Mouse (Mus musculus): ENCODE measurements around the gene Tmem141. TPM values are rescaled to one million over a fixed set of nuclear protein-coding genes. Genes with fewer than 3 reads are reported as not detected.

Tmem141 gene
- polyA plus RNA-seq, 1 experiment from 2014 or later, result 32.4 TPM

GRCm38 (mm10) chr2:25600037-25600436, 21.8 kb downstream of the Tmem141 start:
- Histone ChIP-seq H3K27me3 (no peaks in the 10 kb centered on the region), H3K4me1 (no peaks in the 10 kb centered on the region), H3K9ac (no peak overlapping the region), H3K36me3 (peaks cover 92% of the 10 kb centered on the region), H3K27ac (no peak overlapping the region), H3K4me3 (replicated peaks) (no peak overlapping the region), H3K9me3 (replicated peaks) (no peaks in the 10 kb centered on the region), H3K4me2 (no peak overlapping the region)
- no peak for ATAC-seq (replicated peaks; ENCODE audit: low FRiP score)
- WGBS, result 87% methylated on average over 2 of the region's 2 CpGs

- H3K4me2 ChIP-seq, result no peak overlapping the region
These were observed 23.1 kb downstream of the Tmem141 start for GRCm38 (mm10) chr2:25598749-25599148.

GRCm38 (mm10) chr2:25596765-25597510, 24.9 kb downstream of the Tmem141 start:
- Histone ChIP-seq H3K36me3 (peaks cover 95% of the 10 kb centered on the region), H3K4me2 (no peak overlapping the region), H3K4me1 (no peaks in the 10 kb centered on the region), H3K27me3 (no peaks in the 10 kb centered on the region), H3K9ac (no peak overlapping the region), H3K9me3 (replicated peaks) (no peaks in the 10 kb centered on the region), H3K27ac (no peak overlapping the region), H3K4me3 (replicated peaks) (no peak overlapping the region)
- ATAC-seq (replicated peaks; ENCODE audit: low FRiP score), result no peak
- 89% methylated on average over 5 of the region's 5 CpGs for WGBS

More at GRCm38 (mm10) chr2:25598749-25599148, 23.1 kb downstream of the Tmem141 start:
- H3K4me3 ChIP-seq (replicated peaks), result no peak overlapping the region
- no peaks in the 10 kb centered on the region for H3K4me1 ChIP-seq
- H3K27me3 ChIP-seq, result no peaks in the 10 kb centered on the region
- H3K36me3 ChIP-seq, result peaks cover 94% of the 10 kb centered on the region
- 91% methylated on average over 1 of the region's 1 CpGs for WGBS
- H3K9me3 ChIP-seq (replicated peaks), result no peaks in the 10 kb centered on the region
- no peak for ATAC-seq (replicated peaks; ENCODE audit: low FRiP score)
- no peak overlapping the region for H3K27ac ChIP-seq
- no peak overlapping the region for H3K9ac ChIP-seq

GRCm38 (mm10) chr2:25591863-25592262, 29.9 kb downstream of the Tmem141 start:
- Histone ChIP-seq H3K4me1 (no peaks in the 10 kb centered on the region), H3K9ac (no peak overlapping the region), H3K4me3 (replicated peaks) (no peak overlapping the region), H3K27me3 (no peaks in the 10 kb centered on the region), H3K4me2 (no peak overlapping the region), H3K9me3 (replicated peaks) (no peaks in the 10 kb centered on the region), H3K27ac (no peak overlapping the region), H3K36me3 (peaks cover 92% of the 10 kb centered on the region)
- WGBS, result 73% methylated on average over 2 of the region's 2 CpGs
- ATAC-seq (replicated peaks; ENCODE audit: low FRiP score), result no peak

- H3K27ac ChIP-seq, result no peak overlapping the region
- no peaks in the 10 kb centered on the region for H3K9me3 ChIP-seq (replicated peaks)
- 92% methylated on average over 8 of the region's 8 CpGs for WGBS
- H3K4me1 ChIP-seq, result no peaks in the 10 kb centered on the region
- H3K27me3 ChIP-seq, result no peaks in the 10 kb centered on the region
- H3K9ac ChIP-seq, result no peak overlapping the region
- H3K36me3 ChIP-seq, result peaks cover 94% of the 10 kb centered on the region
- H3K4me2 ChIP-seq, result no peak overlapping the region
- ATAC-seq (replicated peaks; ENCODE audit: low FRiP score), result no peak
- H3K4me3 ChIP-seq (replicated peaks), result no peak overlapping the region
These were observed 33.4 kb downstream of the Tmem141 start for GRCm38 (mm10) chr2:25588227-25588907.

- 85% methylated on average over 8 of the region's 8 CpGs for WGBS
- no peak for ATAC-seq (replicated peaks; ENCODE audit: low FRiP score)
- Histone ChIP-seq H3K4me2 (no peak overlapping the region), H3K27ac (no peak overlapping the region), H3K4me3 (replicated peaks) (no peak overlapping the region), H3K9me3 (replicated peaks) (no peaks in the 10 kb centered on the region), H3K9ac (no peak overlapping the region), H3K36me3 (peaks cover 89% of the 10 kb centered on the region), H3K4me1 (peaks cover 8% of the 10 kb centered on the region), H3K27me3 (no peaks in the 10 kb centered on the region)
These were observed 34.5 kb downstream of the Tmem141 start for GRCm38 (mm10) chr2:25587290-25587689.

GRCm38 (mm10) chr2:25585601-25586000, 36.2 kb downstream of the Tmem141 start:
- H3K9ac ChIP-seq, result no peak overlapping the region
- H3K4me1 ChIP-seq, result peaks cover 25% of the 10 kb centered on the region
- H3K36me3 ChIP-seq, result peaks cover 72% of the 10 kb centered on the region
- H3K9me3 ChIP-seq (replicated peaks), result no peaks in the 10 kb centered on the region
- no peak overlapping the region for H3K4me2 ChIP-seq
- H3K4me3 ChIP-seq (replicated peaks), result no peak overlapping the region
- H3K27me3 ChIP-seq, result peaks cover 8% of the 10 kb centered on the region
- ATAC-seq (replicated peaks; ENCODE audit: low FRiP score), result no peak
- H3K27ac ChIP-seq, result no peak overlapping the region
- 79% methylated on average over 3 of the region's 3 CpGs for WGBS

- Histone ChIP-seq H3K9me3 (replicated peaks) (no peaks in the 10 kb centered on the region), H3K27ac (no peak overlapping the region), H3K9ac (no peak overlapping the region), H3K4me2 (no peak overlapping the region), H3K4me3 (replicated peaks) (no peak overlapping the region), H3K4me1 (peaks cover 29% of the 10 kb centered on the region), H3K36me3 (peaks cover 65% of the 10 kb centered on the region), H3K27me3 (peaks cover 15% of the 10 kb centered on the region)
- 77% methylated on average over 4 of the region's 4 CpGs for WGBS
- ATAC-seq (replicated peaks; ENCODE audit: low FRiP score), result no peak
These were observed 36.9 kb downstream of the Tmem141 start for GRCm38 (mm10) chr2:25584856-25585255.

GRCm38 (mm10) chr2:25584152-25584551, 37.7 kb downstream of the Tmem141 start:
- Histone ChIP-seq H3K4me3 (replicated peaks) (no peak overlapping the region), H3K27ac (no peak overlapping the region), H3K4me2 (no peak overlapping the region), H3K27me3 (peaks cover 22% of the 10 kb centered on the region), H3K9me3 (replicated peaks) (no peaks in the 10 kb centered on the region), H3K36me3 (peaks cover 58% of the 10 kb centered on the region), H3K4me1 (peaks cover 36% of the 10 kb centered on the region), H3K9ac (no peak overlapping the region)
- no peak for ATAC-seq (replicated peaks; ENCODE audit: low FRiP score)
- WGBS, result 91% methylated on average over 3 of the region's 3 CpGs

GRCm38 (mm10) chr2:25583571-25583970, 38.2 kb downstream of the Tmem141 start:
- 66% methylated on average over 4 of the region's 4 CpGs for WGBS

GRCm38 (mm10) chr2:25583120-25583481, 38.7 kb downstream of the Tmem141 start:
- 84% methylated on average over 6 of the region's 6 CpGs for WGBS
- peaks cover 33% of the 10 kb centered on the region for H3K27me3 ChIP-seq
- H3K27ac ChIP-seq, result no peak overlapping the region

More at GRCm38 (mm10) chr2:25583571-25583970, 38.2 kb downstream of the Tmem141 start:
- H3K36me3 ChIP-seq, result peaks cover 55% of the 10 kb centered on the region
- no peak overlapping the region for H3K4me3 ChIP-seq (replicated peaks)
- no peak for ATAC-seq (replicated peaks; ENCODE audit: low FRiP score)
- no peak overlapping the region for H3K27ac ChIP-seq
- no peak overlapping the region for H3K9ac ChIP-seq
- H3K27me3 ChIP-seq, result peaks cover 28% of the 10 kb centered on the region
- H3K4me2 ChIP-seq, result no peak overlapping the region
- peaks cover 42% of the 10 kb centered on the region for H3K4me1 ChIP-seq
- no peaks in the 10 kb centered on the region for H3K9me3 ChIP-seq (replicated peaks)

GRCm38 (mm10) chr2:25582466-25583119, 39.2 kb downstream of the Tmem141 start:
- peaks cover 38% of the 10 kb centered on the region for H3K27me3 ChIP-seq
- H3K4me1 ChIP-seq, result peaks cover 52% of the 10 kb centered on the region
- no peak overlapping the region for H3K4me2 ChIP-seq
- H3K36me3 ChIP-seq, result peaks cover 46% of the 10 kb centered on the region
- no peak for ATAC-seq (replicated peaks; ENCODE audit: low FRiP score)
- no peak overlapping the region for H3K9ac ChIP-seq
- H3K9me3 ChIP-seq (replicated peaks), result no peaks in the 10 kb centered on the region
- WGBS, result 55% methylated on average over 12 of the region's 12 CpGs
- no peak overlapping the region for H3K27ac ChIP-seq
- H3K4me3 ChIP-seq (replicated peaks), result no peak overlapping the region

More at GRCm38 (mm10) chr2:25583120-25583481, 38.7 kb downstream of the Tmem141 start:
- peaks cover 51% of the 10 kb centered on the region for H3K36me3 ChIP-seq
- H3K4me1 ChIP-seq, result peaks cover 47% of the 10 kb centered on the region
- no peaks in the 10 kb centered on the region for H3K9me3 ChIP-seq (replicated peaks)
- H3K4me2 ChIP-seq, result no peak overlapping the region
- no peak for ATAC-seq (replicated peaks; ENCODE audit: low FRiP score)
- no peak overlapping the region for H3K4me3 ChIP-seq (replicated peaks)
- no peak overlapping the region for H3K9ac ChIP-seq
